In the genomic region with DNA sequence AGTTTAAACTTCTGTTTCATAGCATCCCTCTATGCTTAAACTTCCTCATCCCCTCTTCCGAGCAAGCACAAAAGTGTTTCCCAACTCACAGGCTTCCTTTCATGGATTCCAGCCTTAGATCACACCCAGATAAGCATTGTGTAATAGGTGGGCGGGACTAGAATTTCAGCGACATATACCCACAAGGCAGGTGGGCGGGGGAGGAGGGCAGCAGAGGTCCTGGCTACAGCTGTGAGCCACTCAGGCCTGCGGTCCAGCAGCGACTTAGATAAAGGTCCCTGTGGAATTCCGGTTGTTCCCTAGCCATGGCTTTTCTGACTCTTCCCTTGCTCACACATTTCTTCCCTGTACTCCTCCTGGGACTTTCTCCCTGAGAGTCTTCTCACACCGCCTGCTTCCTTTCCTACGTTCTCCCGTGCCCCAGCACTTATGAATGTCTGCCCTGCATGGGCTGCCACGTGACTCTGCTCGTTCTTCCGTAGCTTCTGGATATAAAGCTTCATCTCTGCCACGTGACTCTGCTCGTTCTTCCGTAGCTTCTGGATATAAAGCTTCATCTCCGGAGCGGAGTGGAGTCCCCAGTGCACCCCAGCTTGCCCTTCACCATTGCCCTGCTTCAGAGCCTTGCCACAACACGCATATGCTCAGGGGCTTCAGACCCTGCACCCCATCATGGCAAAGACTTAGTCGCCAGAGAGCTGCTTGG, we compare ENCODE assay signal across 9 mouse cellular contexts.
DNase-seq lines count a peak whose midpoint lies in the region; ATAC-seq and TF ChIP-seq lines count a peak whose summit lies in the region.
"Had no signal": no experiment of that assay in that cellular context is flagged by ENCODE, and none has a peak within 500 bp of the region (broad histone marks: within the 10 kb centered on the region; RNA-seq: fewer than 3 reads in every experiment).

No protein-coding gene starts in this region.

- H3K4me2 ChIP-seq in limb, embryonic 14.5 days (replicated peaks; ENCODE audit: low read depth, low read length, severe bottlenecking), result no peak overlapping the region
- no peak overlapping the region for H3K4me2 ChIP-seq in forebrain, embryonic 12.5 days
- H3K4me2 ChIP-seq in intestine, embryonic 14.5 days (ENCODE audit: low read length), result no peak overlapping the region
- H3K4me2 ChIP-seq in stomach, embryonic 14.5 days (replicated peaks; ENCODE audit: low read depth, low read length), result no peak overlapping the region

- no peak for DNase-seq in limb, embryonic 14.5 days (ENCODE audit: low spot score)
- no peak for DNase-seq in limb, embryonic 10.5 days (ENCODE audit: low spot score)
- DNase-seq in intestine, embryonic 14.5 days (ENCODE audit: low spot score), result no peak
- DNase-seq in lung, adult 2 months, result peak; percentile 62
- no peak for DNase-seq in left cerebral cortex, adult 11 months (ENCODE audit: low spot score)
- DNase-seq in thymus, postnatal 4 days, result no peak

- TF ChIP-seq CTCF in lung, adult 2 months (IDR thresholded peaks at IDR 0.05; ENCODE audit: insufficient read depth, low read length), result no peak

- no peak overlapping the region for H3K4me3 ChIP-seq in limb, embryonic 14.5 days (replicated peaks; ENCODE audit: low read length)
- no peak overlapping the region for H3K4me3 ChIP-seq in limb, embryonic 10.5 days
- H3K4me3 ChIP-seq in forebrain, embryonic 12.5 days (replicated peaks), result no peak overlapping the region
- H3K4me3 ChIP-seq in intestine, embryonic 14.5 days (ENCODE audit: low read depth, low read length), result no peak overlapping the region
- no peak overlapping the region for H3K4me3 ChIP-seq in lung, adult 2 months (replicated peaks; ENCODE audit: extremely low read depth, low read depth, low read length)
- no peak overlapping the region for H3K4me3 ChIP-seq in stomach, embryonic 14.5 days (ENCODE audit: low read depth, low read length)

- no peaks in the 10 kb centered on the region for H3K9me3 ChIP-seq in limb, embryonic 14.5 days (ENCODE audit: control insufficient read depth, low read length)
- no peaks in the 10 kb centered on the region for H3K9me3 ChIP-seq in limb, embryonic 10.5 days (replicated peaks)
- H3K9me3 ChIP-seq in forebrain, embryonic 12.5 days, result no peaks in the 10 kb centered on the region
- H3K9me3 ChIP-seq in intestine, embryonic 14.5 days (ENCODE audit: control insufficient read depth, low read length), result no peaks in the 10 kb centered on the region
- no peaks in the 10 kb centered on the region for H3K9me3 ChIP-seq in stomach, embryonic 14.5 days (ENCODE audit: control insufficient read depth, low read depth, low read length)
- H3K9me3 ChIP-seq: G1E had no signal

- H3K27ac ChIP-seq in limb, embryonic 14.5 days (replicated peaks; ENCODE audit: low read depth, low read length), result no peak overlapping the region
- no peak overlapping the region for H3K27ac ChIP-seq in limb, embryonic 10.5 days
- H3K27ac ChIP-seq in forebrain, embryonic 12.5 days, result peak overlapping the region; percentile 25
- H3K27ac ChIP-seq in intestine, embryonic 14.5 days (ENCODE audit: low read depth), result no peak overlapping the region
- H3K27ac ChIP-seq in stomach, embryonic 14.5 days (ENCODE audit: low read length), result peak overlapping the region; percentile 10; the same call in 1 of the 2 replicates

- peaks cover 12% of the 10 kb centered on the region for H3K4me1 ChIP-seq in limb, embryonic 14.5 days (ENCODE audit: control insufficient read depth, insufficient read depth, low read length)
- H3K4me1 ChIP-seq in limb, embryonic 10.5 days, result peaks cover 16% of the 10 kb centered on the region; the same call in 1 of the 2 replicates
- H3K4me1 ChIP-seq in forebrain, embryonic 12.5 days, result peaks cover 32% of the 10 kb centered on the region
- H3K4me1 ChIP-seq in intestine, embryonic 14.5 days (replicated peaks; ENCODE audit: control insufficient read depth, insufficient read depth, low read length), result peaks cover 9% of the 10 kb centered on the region
- peaks cover 11% of the 10 kb centered on the region for H3K4me1 ChIP-seq in lung, adult 2 months (ENCODE audit: control insufficient read depth, insufficient read depth, low read length)
- peaks cover 24% of the 10 kb centered on the region; the same call in 1 of the 2 replicates for H3K4me1 ChIP-seq in stomach, embryonic 14.5 days (ENCODE audit: control insufficient read depth, insufficient read depth, low read length)

- no peaks in the 10 kb centered on the region for H3K27me3 ChIP-seq in limb, embryonic 14.5 days (ENCODE audit: control insufficient read depth, insufficient read depth, low read length)
- H3K27me3 ChIP-seq in limb, embryonic 10.5 days (ENCODE audit: low read depth, poor library complexity, severe bottlenecking), result no peaks in the 10 kb centered on the region
- H3K27me3 ChIP-seq in forebrain, embryonic 12.5 days, result no peaks in the 10 kb centered on the region
- no peaks in the 10 kb centered on the region for H3K27me3 ChIP-seq in intestine, embryonic 14.5 days (replicated peaks; ENCODE audit: control insufficient read depth, insufficient read depth, low read length)
- no peaks in the 10 kb centered on the region for H3K27me3 ChIP-seq in stomach, embryonic 14.5 days (ENCODE audit: control insufficient read depth, insufficient read depth, low read length)

- 71% methylated on average over 20 of the region's 20 CpGs for WGBS in limb, embryonic 14.5 days
- WGBS in limb, embryonic 10.5 days, result 78% methylated on average over 20 of the region's 20 CpGs
- 51% methylated on average over 20 of the region's 20 CpGs for WGBS in forebrain, embryonic 12.5 days
- WGBS in intestine, embryonic 14.5 days, result 55% methylated on average over 20 of the region's 20 CpGs
- 45% methylated on average over 20 of the region's 20 CpGs for WGBS in lung, adult 2 months
- 54% methylated on average over 20 of the region's 20 CpGs for WGBS in stomach, embryonic 14.5 days

- TF ChIP-seq POLR2A in limb, embryonic 14.5 days (IDR thresholded peaks at IDR 0.05; ENCODE audit: borderline replicate concordance, extremely low read depth, insufficient read depth, insufficient read length), result no peak
- peak; percentile 48; the same call in 1 of the 2 replicates for TF ChIP-seq POLR2A in lung, adult 2 months (IDR thresholded peaks at IDR 0.05; ENCODE audit: borderline replicate concordance, extremely low read depth, low read depth, low read length)

- ATAC-seq in limb, embryonic 14.5 days (ENCODE audit: low FRiP score, low read depth), result 0 out of 2 replicates have a peak, but pooled peaks have one; percentile 28
- ATAC-seq in forebrain, embryonic 12.5 days (ENCODE audit: low FRiP score), result 0 out of 2 replicates have a peak, but pooled peaks have one; percentile 55
- 0 out of 2 replicates have a peak, but pooled peaks have one; percentile 44 for ATAC-seq in intestine, embryonic 14.5 days (replicated peaks; ENCODE audit: low FRiP score, low TSS enrichment, low read depth)
- ATAC-seq in stomach, embryonic 14.5 days (ENCODE audit: insufficient number of reproducible peaks, insufficient read depth, low FRiP score, low read depth), result peak; percentile 35; the same call in 1 of the 2 replicates

- H3K36me3 ChIP-seq in limb, embryonic 14.5 days (ENCODE audit: control insufficient read depth, insufficient read depth, low read length), result peaks cover 20% of the 10 kb centered on the region; the same call in 1 of the 2 replicates
- peaks cover 50% of the 10 kb centered on the region for H3K36me3 ChIP-seq in limb, embryonic 10.5 days
- H3K36me3 ChIP-seq in forebrain, embryonic 12.5 days (replicated peaks), result peaks cover 25% of the 10 kb centered on the region
- peaks cover 25% of the 10 kb centered on the region for H3K36me3 ChIP-seq in intestine, embryonic 14.5 days (ENCODE audit: control insufficient read depth, insufficient read depth, low read length)
- H3K36me3 ChIP-seq in stomach, embryonic 14.5 days (ENCODE audit: control insufficient read depth, insufficient read depth, low read length), result no peaks in the 10 kb centered on the region; the same call in 1 of the 2 replicates

- H3K9ac ChIP-seq in limb, embryonic 14.5 days (ENCODE audit: low read depth, low read length, severe bottlenecking), result no peak overlapping the region
- H3K9ac ChIP-seq in forebrain, embryonic 12.5 days, result no peak overlapping the region
- H3K9ac ChIP-seq in intestine, embryonic 14.5 days (ENCODE audit: low read length), result no peak overlapping the region
- H3K9ac ChIP-seq in stomach, embryonic 14.5 days (replicated peaks; ENCODE audit: low read depth, low read length), result no peak overlapping the region

Comparison
In these comparisons a context has a peak if more than half of its experiments do, and no peak if none do; other contexts are left out.
1. H3K27ac ChIP-seq: peak in forebrain, embryonic 12.5 days (single experiment) and stomach, embryonic 14.5 days (single experiment); none in limb, embryonic 14.5 days (single experiment), limb, embryonic 10.5 days (single experiment) and intestine, embryonic 14.5 days (single experiment).
2. Peak in every context shown above with its lines, with median percentiles within 50 percentile points of each other: ATAC-seq.